Mouse (Mus musculus): ENCODE measurements at regions not wholly inside any gene's neighbourhood (a gene's known extent, or its start where the extent isn't known, plus 50 kb on each side); places are given as distances from the start of the nearest gene placed in this dataset.
"Not testable (repeated sequence)": the region's sequence is repeated elsewhere in the genome, so short reads cannot be mapped to it uniquely, and the experiment has no call there.

DNA sequence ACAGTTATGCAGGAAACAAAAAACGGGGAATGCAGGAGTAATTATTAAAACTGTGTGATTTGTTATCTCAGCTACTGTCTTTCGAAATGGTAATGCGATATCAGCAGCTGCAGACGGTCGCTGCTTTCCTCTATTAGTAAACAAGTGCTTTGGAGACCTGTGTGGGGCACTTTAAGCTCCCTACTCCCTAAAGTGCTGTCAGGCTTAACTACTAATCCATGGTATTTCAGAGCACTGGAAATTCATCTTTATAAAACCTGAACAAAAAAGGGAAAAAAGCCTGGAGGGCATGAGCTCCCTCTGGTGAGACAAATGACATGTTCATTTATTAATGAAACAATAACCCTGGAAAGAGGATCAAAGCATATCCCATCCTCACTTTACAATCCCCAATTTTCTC, 127.2 kb upstream of the Otx2 start:
- WGBS: 29% methylated on average over 5 of the region's 5 CpGs
- H3K36me3 ChIP-seq: no peaks in the 10 kb centered on the region
- H3K9me3 ChIP-seq: no peaks in the 10 kb centered on the region
- ATAC-seq (ENCODE audit: extremely low read depth, insufficient number of reproducible peaks, low FRiP score, low TSS enrichment): no peak
- H3K9ac ChIP-seq: no peak overlapping the region
- H3K27me3 ChIP-seq (replicated peaks): no peaks in the 10 kb centered on the region
- no peak overlapping the region for H3K4me2 ChIP-seq
- H3K4me1 ChIP-seq: 0 out of 2 replicates have a peak, but pooled peaks cover 2% of the 10 kb centered on the region
- H3K27ac ChIP-seq (replicated peaks): no peak overlapping the region
- no peak overlapping the region for H3K4me3 ChIP-seq

GRCm38 (mm10) chr14:48800100-48800449, 126.5 kb upstream of the Otx2 start:
- H3K9me3 ChIP-seq: no peaks in the 10 kb centered on the region
- no peaks in the 10 kb centered on the region for H3K36me3 ChIP-seq
- H3K27ac ChIP-seq (replicated peaks): no peak overlapping the region
- no peak overlapping the region for H3K9ac ChIP-seq
- H3K4me3 ChIP-seq: no peak overlapping the region
- 72% methylated on average over 4 of the region's 4 CpGs for WGBS
- ATAC-seq (ENCODE audit: extremely low read depth, insufficient number of reproducible peaks, low FRiP score, low TSS enrichment): no peak
- 0 out of 2 replicates have a peak, but pooled peaks cover 2% of the 10 kb centered on the region for H3K4me1 ChIP-seq
- no peaks in the 10 kb centered on the region for H3K27me3 ChIP-seq (replicated peaks)
- H3K4me2 ChIP-seq: no peak overlapping the region

GRCm38 (mm10) chr14:48799442-48800099, 126.0 kb upstream of the Otx2 start:
- Histone ChIP-seq H3K27ac (replicated peaks) (no peak overlapping the region), H3K4me3 (no peak overlapping the region), H3K4me2 (no peak overlapping the region), H3K27me3 (replicated peaks) (no peaks in the 10 kb centered on the region), H3K36me3 (no peaks in the 10 kb centered on the region), H3K4me1 (0 out of 2 replicates have a peak, but pooled peaks cover 2% of the 10 kb centered on the region), H3K9ac (no peak overlapping the region), H3K9me3 (no peaks in the 10 kb centered on the region)
- no peak for ATAC-seq (ENCODE audit: extremely low read depth, insufficient number of reproducible peaks, low FRiP score, low TSS enrichment)
- WGBS: 66% methylated on average over 10 of the region's 10 CpGs

DNA sequence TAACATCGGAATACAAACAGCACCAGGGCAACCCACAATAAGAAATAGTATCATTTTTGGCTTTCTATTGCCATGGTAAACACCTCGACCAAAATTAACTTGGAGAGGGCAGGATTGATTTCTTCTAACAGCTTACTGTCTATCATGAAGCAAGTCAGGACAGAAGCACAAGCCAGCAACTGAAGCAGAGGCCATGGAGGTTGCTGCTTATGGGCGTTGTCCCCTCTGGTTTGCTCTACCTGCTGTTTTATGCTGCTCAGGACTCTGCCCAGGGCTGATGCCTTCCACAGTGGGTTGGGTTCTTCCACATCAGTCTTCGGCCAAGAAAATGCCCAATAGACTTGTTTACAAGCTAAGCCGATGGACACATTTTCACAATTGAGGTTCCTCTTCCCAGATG, 117.9 kb upstream of the Otx2 start:
- Histone ChIP-seq H3K4me1 (no peaks in the 10 kb centered on the region), H3K27me3 (replicated peaks) (no peaks in the 10 kb centered on the region), H3K4me3 (no peak overlapping the region), H3K27ac (replicated peaks) (no peak overlapping the region), H3K9me3 (no peaks in the 10 kb centered on the region), H3K9ac (no peak overlapping the region), H3K36me3 (no peaks in the 10 kb centered on the region), H3K4me2 (no peak overlapping the region)
- ATAC-seq (ENCODE audit: extremely low read depth, insufficient number of reproducible peaks, low FRiP score, low TSS enrichment): no peak
- 73% methylated on average over 5 of the region's 5 CpGs for WGBS

DNA sequence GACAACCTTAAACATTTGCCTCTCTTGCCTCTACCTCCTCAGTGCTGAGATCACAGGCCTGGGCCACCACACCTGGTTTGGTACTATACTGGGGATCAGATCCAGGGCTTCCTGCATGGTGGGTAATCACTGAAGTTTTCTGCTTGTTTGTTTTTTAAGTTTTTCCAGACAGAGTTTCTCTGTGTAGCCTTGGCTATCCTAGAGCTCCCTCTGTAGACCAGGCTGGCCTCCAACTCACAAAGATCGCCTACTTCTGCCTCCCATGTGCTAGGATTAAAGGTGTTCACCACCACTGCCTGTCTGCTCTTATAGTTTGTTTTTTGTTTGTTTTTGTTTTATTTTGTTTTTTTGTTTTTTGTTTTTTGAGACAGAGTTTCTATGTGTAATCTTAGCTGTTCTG, 105.7 kb upstream of the Otx2 start:
- whole genome bisulfite sequencing: 73% methylated on average over 1 of the region's 1 CpGs
- no peak for ATAC-seq (ENCODE audit: extremely low read depth, insufficient number of reproducible peaks, low FRiP score, low TSS enrichment)
- H3K9me3 ChIP-seq: no peaks in the 10 kb centered on the region
- H3K27me3 ChIP-seq (replicated peaks): no peaks in the 10 kb centered on the region
- no peak overlapping the region for H3K27ac ChIP-seq (replicated peaks)
- H3K9ac ChIP-seq: no peak overlapping the region
- no peak overlapping the region for H3K4me2 ChIP-seq
- H3K4me3 ChIP-seq: no peak overlapping the region
- no peaks in the 10 kb centered on the region for H3K36me3 ChIP-seq
- H3K4me1 ChIP-seq: no peaks in the 10 kb centered on the region

GRCm38 (mm10) chr14:48770832-48771231, 97.2 kb upstream of the Otx2 start:
- Histone ChIP-seq H3K4me3 (no peak overlapping the region), H3K9ac (no peak overlapping the region), H3K27ac (replicated peaks) (no peak overlapping the region), H3K4me2 (no peak overlapping the region), H3K9me3 (no peaks in the 10 kb centered on the region), H3K4me1 (no peaks in the 10 kb centered on the region), H3K36me3 (no peaks in the 10 kb centered on the region), H3K27me3 (replicated peaks) (no peaks in the 10 kb centered on the region)
- WGBS: 78% methylated on average over 9 of the region's 9 CpGs
- ATAC-seq (ENCODE audit: extremely low read depth, insufficient number of reproducible peaks, low FRiP score, low TSS enrichment): no peak

- no peak for ATAC-seq (ENCODE audit: extremely low read depth, insufficient number of reproducible peaks, low FRiP score, low TSS enrichment)
- no peak overlapping the region for H3K4me2 ChIP-seq
- H3K36me3 ChIP-seq: no peaks in the 10 kb centered on the region
- H3K9me3 ChIP-seq: no peaks in the 10 kb centered on the region
- no peaks in the 10 kb centered on the region for H3K27me3 ChIP-seq (replicated peaks)
- no peak overlapping the region for H3K4me3 ChIP-seq
- H3K9ac ChIP-seq: no peak overlapping the region
- 81% methylated on average over 5 of the region's 5 CpGs for WGBS
- no peak overlapping the region for H3K27ac ChIP-seq (replicated peaks)
- no peaks in the 10 kb centered on the region for H3K4me1 ChIP-seq
Observed at GRCm38 (mm10) chr14:48762691-48763090, 89.1 kb upstream of the Otx2 start.

- no peak overlapping the region for H3K9ac ChIP-seq
- no peak overlapping the region for H3K4me3 ChIP-seq
- no peak overlapping the region for H3K4me2 ChIP-seq
- H3K27ac ChIP-seq (replicated peaks): no peak overlapping the region
- H3K36me3 ChIP-seq: no peaks in the 10 kb centered on the region
- no peak for ATAC-seq (ENCODE audit: extremely low read depth, insufficient number of reproducible peaks, low FRiP score, low TSS enrichment)
- no peaks in the 10 kb centered on the region for H3K4me1 ChIP-seq
- no peaks in the 10 kb centered on the region for H3K27me3 ChIP-seq (replicated peaks)
- WGBS: 60% methylated on average over 7 of the region's 7 CpGs
- H3K9me3 ChIP-seq: no peaks in the 10 kb centered on the region
Observed at GRCm38 (mm10) chr14:48761002-48761648, 87.5 kb upstream of the Otx2 start.

DNA sequence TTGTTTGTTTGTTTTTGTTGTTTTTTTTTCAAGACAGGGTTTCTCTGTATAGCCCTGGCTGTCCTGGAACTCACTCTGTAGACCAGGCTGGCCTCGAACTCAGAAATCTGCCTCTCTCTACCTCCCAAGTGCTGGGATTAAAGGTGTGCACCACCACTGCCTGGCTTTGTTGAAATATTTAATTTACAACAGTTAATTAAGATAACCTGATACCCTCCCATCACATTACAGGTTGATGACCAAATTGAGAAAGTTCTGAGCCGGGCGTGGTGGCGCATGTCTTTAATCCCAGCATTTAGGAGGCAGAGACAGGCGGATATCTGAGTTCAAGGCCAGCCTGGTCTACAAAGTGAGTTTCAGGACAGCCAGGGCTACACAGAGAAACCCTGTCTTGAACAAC, 81.5 kb upstream of the Otx2 start:
- H3K4me1 ChIP-seq; H3K9ac ChIP-seq; H3K4me3 ChIP-seq; H3K9me3 ChIP-seq; H3K4me2 ChIP-seq; H3K27ac ChIP-seq (replicated peaks); ATAC-seq (ENCODE audit: extremely low read depth, insufficient number of reproducible peaks, low FRiP score, low TSS enrichment); H3K36me3 ChIP-seq: not testable (repeated sequence)
- WGBS: 93% methylated on average over 5 of the region's 5 CpGs
- H3K27me3 ChIP-seq (replicated peaks): peaks cover 31% of the 10 kb centered on the region

- 34% methylated on average over 11 of the region's 11 CpGs for WGBS
- no peak for ATAC-seq (ENCODE audit: extremely low read depth, insufficient number of reproducible peaks, low FRiP score, low TSS enrichment)
- peaks cover 31% of the 10 kb centered on the region for H3K27me3 ChIP-seq (replicated peaks)
Observed at GRCm38 (mm10) chr14:48754080-48754720, 80.6 kb upstream of the Otx2 start.

GRCm38 (mm10) chr14:48753517-48754079, 80.0 kb upstream of the Otx2 start:
- 43% methylated on average over 10 of the region's 10 CpGs for WGBS
- H3K4me3 ChIP-seq: no peak overlapping the region
- no peaks in the 10 kb centered on the region for H3K36me3 ChIP-seq
- H3K4me1 ChIP-seq: peaks cover 7% of the 10 kb centered on the region
- no peaks in the 10 kb centered on the region for H3K9me3 ChIP-seq
- H3K4me2 ChIP-seq: no peak overlapping the region
- peaks cover 31% of the 10 kb centered on the region for H3K27me3 ChIP-seq (replicated peaks)
- no peak overlapping the region for H3K9ac ChIP-seq
- no peak overlapping the region for H3K27ac ChIP-seq (replicated peaks)
- ATAC-seq (ENCODE audit: extremely low read depth, insufficient number of reproducible peaks, low FRiP score, low TSS enrichment): no peak

More at GRCm38 (mm10) chr14:48754080-48754720, 80.6 kb upstream of the Otx2 start:
- Histone ChIP-seq H3K4me3 (no peak overlapping the region), H3K9ac (no peak overlapping the region), H3K9me3 (no peaks in the 10 kb centered on the region), H3K27ac (replicated peaks) (no peak overlapping the region), H3K4me2 (no peak overlapping the region), H3K4me1 (peaks cover 7% of the 10 kb centered on the region), H3K36me3 (no peaks in the 10 kb centered on the region)
